Mouse (Mus musculus): Measurements from ENCODE around the gene Txlng. TPM values are rescaled to one million over a fixed set of nuclear protein-coding genes. Genes with fewer than 3 reads are reported as not detected.

The Txlng gene
- total and polyA plus RNA-seq, 3 experiments = 24.3 to 115 (median 28.8) TPM

DNA sequence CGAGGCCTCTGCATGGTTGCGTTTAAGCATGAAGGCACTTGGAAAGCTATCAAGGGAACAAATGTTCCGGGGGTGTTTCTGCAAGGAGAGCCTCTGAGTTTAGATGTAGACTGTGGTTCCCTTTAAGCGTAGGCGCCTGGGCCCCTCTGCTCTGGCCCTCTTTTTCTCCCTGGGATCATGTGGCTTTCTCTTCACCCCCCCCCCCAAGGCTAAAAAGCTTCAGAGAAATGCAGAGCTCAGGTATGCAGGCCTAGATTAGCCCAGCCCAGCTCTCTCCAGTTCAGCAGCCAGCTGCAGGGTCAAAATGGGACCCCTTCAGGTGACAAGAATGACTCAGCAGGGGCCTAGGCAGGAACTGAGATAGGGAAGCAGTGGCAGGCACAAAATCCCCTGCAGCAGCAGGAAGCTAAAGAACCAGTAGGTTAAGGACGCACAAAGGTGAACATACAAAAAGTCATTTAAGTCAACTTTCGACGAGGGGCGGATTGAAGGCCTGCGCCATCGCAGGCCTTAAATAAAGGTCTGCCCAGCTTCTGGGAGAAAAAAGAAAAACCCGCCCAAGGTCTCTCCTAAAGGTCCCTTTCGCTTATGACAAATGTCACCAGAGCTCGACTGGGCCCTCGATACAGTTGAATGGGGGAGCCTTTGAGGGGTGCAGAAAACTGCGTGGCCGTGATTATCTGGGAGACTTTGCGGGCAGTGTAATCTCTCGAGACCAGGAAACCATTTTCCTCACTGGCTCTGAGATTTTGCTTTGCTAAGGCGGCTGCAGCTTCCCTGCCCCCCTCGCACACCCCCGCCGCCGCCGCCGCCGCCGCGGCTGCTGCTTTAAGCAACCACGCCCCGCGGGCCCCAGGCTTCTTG, 69.8 kb downstream of the Txlng start (continued):
- TF ChIP-seq ZMIZ1 (IDR thresholded peaks at IDR 0.05; ENCODE audit: low read depth, low read length) (peak; percentile 55; the same call in 1 of the 2 replicates), TBP (IDR thresholded peaks at IDR 0.05; ENCODE audit: low read depth, low read length) (peak; percentile 72), MAFK (IDR thresholded peaks at IDR 0.05; ENCODE audit: borderline replicate concordance, low read depth, low read length) (peak; percentile 55; the same call in 1 of the 2 replicates), NRF1 (IDR thresholded peaks at IDR 0.05; ENCODE audit: insufficient read depth, low read depth, low read length, poor library complexity, severe bottlenecking) (peak; percentile 16; the same call in 1 of the 2 replicates), MAZ (IDR thresholded peaks at IDR 0.05; ENCODE audit: low read depth, low read length) (0 out of 2 replicates have a peak, but pooled peaks have one; percentile 36), KAT2A (conservative IDR thresholded peaks at IDR 0.05; ENCODE audit: low read depth, low read length) (peak; percentile 48; the same call in 1 of the 2 replicates), E2F4 (IDR thresholded peaks at IDR 0.05; ENCODE audit: borderline replicate concordance, low read depth, low read length) (no peak), ELF1 (IDR thresholded peaks at IDR 0.05; ENCODE audit: low read depth, low read length) (peak; percentile 50), UBTF (IDR thresholded peaks at IDR 0.05; ENCODE audit: borderline replicate concordance, insufficient read depth, low read depth, low read length) (0 out of 2 replicates have a peak, but pooled peaks have one; percentile 46)

DNA sequence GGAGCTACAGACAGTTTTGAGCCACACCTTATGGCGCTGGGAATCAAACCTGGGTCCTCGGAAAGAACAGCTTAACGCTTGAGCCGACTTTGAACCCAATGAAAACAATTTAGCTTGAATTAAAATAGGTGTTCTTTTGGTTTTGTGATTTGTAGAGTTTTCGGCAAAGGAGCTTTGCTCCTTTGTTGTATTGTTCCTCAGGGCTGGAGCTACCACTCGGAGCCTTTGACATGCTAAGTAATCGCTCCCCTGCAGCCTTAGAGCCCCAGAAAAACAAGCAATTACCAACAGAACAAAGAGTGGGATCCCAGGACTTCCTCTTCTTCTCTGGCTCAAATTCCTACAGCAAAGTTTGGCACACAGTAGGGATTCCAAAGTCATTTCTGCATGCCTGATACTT, 73.2 kb downstream of the Txlng start:
- Histone ChIP-seq H3K79me2 (ENCODE audit: control insufficient read depth, insufficient read depth, low read length, poor library complexity) (peaks cover 8% of the 10 kb centered on the region), H3K27ac (ENCODE audit: control insufficient read depth, low read depth, low read length) (no peak overlapping the region), H3K36me3 (ENCODE audit: control insufficient read depth in 1 of 2, insufficient read depth in 2 of 2, low read length in 2 of 2) (peaks cover 0 to 4% of the 10 kb centered on the region in 2 experiments; a peak in 2 of 4 replicates), H3K4me1 (ENCODE audit: control insufficient read depth in 1 of 2, insufficient read depth in 2 of 2, low read length in 2 of 2) (peaks cover 0 to 2% of the 10 kb centered on the region in 2 experiments; a peak in 3 of 4 replicates), H3K9me3 (replicated peaks; ENCODE audit: insufficient read depth, low read length) (no peaks in the 10 kb centered on the region), H3K4me3 (ENCODE audit: control insufficient read depth in 1 of 2, insufficient read depth in 1 of 2, low read depth in 2 of 2, low read length in 2 of 2) (no peak overlapping the region), H3K9ac (ENCODE audit: control insufficient read depth, low read depth, low read length, poor library complexity, severe bottlenecking) (no peak overlapping the region), H3K27me3 (ENCODE audit: control insufficient read depth in 1 of 2, insufficient read depth in 2 of 2, low read length in 2 of 2) (no peaks in the 10 kb centered on the region; a peak in 1 of 4 replicates)
- DNase-seq (ENCODE audit: low read depth, low spot score) = no peak
- no peak for TF ChIP-seq MEF2A (IDR thresholded peaks at IDR 0.05; ENCODE audit: extremely low read depth, insufficient replicate concordance, low read depth, low read length, poor library complexity, severe bottlenecking)
- no peak for TF ChIP-seq TAL1 (IDR thresholded peaks at IDR 0.05; ENCODE audit: low read length)
- TF ChIP-seq JUND (IDR thresholded peaks at IDR 0.05; ENCODE audit: low read depth, low read length) = no peak
- no peak for TF ChIP-seq RCOR1 (IDR thresholded peaks at IDR 0.05; ENCODE audit: low read depth, low read length)
- no peak for TF ChIP-seq ZKSCAN1 (IDR thresholded peaks at IDR 0.05; ENCODE audit: low read depth, low read length)
- TF ChIP-seq MAZ (IDR thresholded peaks at IDR 0.05; ENCODE audit: low read depth, low read length) = no peak
- no peak for TF ChIP-seq HCFC1 (IDR thresholded peaks at IDR 0.05; ENCODE audit: low read depth, low read length)
- no peak for TF ChIP-seq CHD1 (IDR thresholded peaks at IDR 0.05; ENCODE audit: low read depth, low read length)
- TF ChIP-seq SMC3 (IDR thresholded peaks at IDR 0.05; ENCODE audit: low read depth, low read length) = no peak
- TF ChIP-seq MYC (IDR thresholded peaks at IDR 0.05; ENCODE audit: low read depth, low read length) = no peak
- no peak for TF ChIP-seq GATA1 (IDR thresholded peaks at IDR 0.05; ENCODE audit: low read depth, low read length)
- TF ChIP-seq UBTF (IDR thresholded peaks at IDR 0.05; ENCODE audit: borderline replicate concordance, insufficient read depth, low read depth, low read length) = no peak
- no peak for TF ChIP-seq TBP (IDR thresholded peaks at IDR 0.05; ENCODE audit: low read depth, low read length)
- no peak for TF ChIP-seq MAX (IDR thresholded peaks at IDR 0.05; ENCODE audit: low read length)
- no peak for TF ChIP-seq EP300 (IDR thresholded peaks at IDR 0.05; ENCODE audit: low read depth in 1 of 2, low read length in 2 of 2)
- no peak for TF ChIP-seq POLR2A (IDR thresholded peaks at IDR 0.05; ENCODE audit: control insufficient read depth in 1 of 2, insufficient read depth in 1 of 2, low read depth in 1 of 2, low read length in 2 of 2, poor library complexity in 1 of 2)
